Mouse (Mus musculus) limb, embryonic 13.5 days (tissue): ENCODE measurements around the gene Maf. TPM values are rescaled to one million over a fixed set of nuclear protein-coding genes. Genes with fewer than 3 reads are reported as not detected.

Experiments
- ATAC-seq: fragments of 200-750 bp; cut with Nextera tagmentation; 2 replicates; pipeline ENCODE4 v1.8.0; 2017; ENCODE audit warnings: low read depth, moderate number of reproducible peaks, moderate TSS enrichment; ENCODE audit not compliant: low FRiP score
- H3K27ac ChIP-seq: fragments of 300-500 bp; sonication (generic); 2 replicates; pipeline ENCODE4 v1.5.1; 2015; ENCODE audit warnings: inconsistent platforms, mild to moderate bottlenecking, moderate library complexity
- H3K27me3 ChIP-seq: fragments of 300-500 bp; sonication (generic); 2 replicates; pipeline ENCODE4 v1.6.1; 2015; ENCODE audit warnings: mild to moderate bottlenecking, inconsistent platforms
- H3K36me3 ChIP-seq: fragments of 300-500 bp; sonication (generic); 2 replicates; pipeline ENCODE4 v1.6.1; 2015; ENCODE audit warnings: inconsistent platforms, mild to moderate bottlenecking, moderate library complexity
- H3K4me1 ChIP-seq: fragments of 300-500 bp; sonication (generic); 2 replicates; pipeline ENCODE4 v1.6.1; 2015; ENCODE audit warnings: inconsistent platforms
- H3K4me2 ChIP-seq: fragments of 300-500 bp; sonication (generic); replicated peaks from 2 replicates; pipeline ENCODE4 v1.6.1; 2015; ENCODE audit warnings: inconsistent platforms, mild to moderate bottlenecking, moderate library complexity
- H3K4me3 ChIP-seq: fragments of 300-500 bp; sonication (generic); 2 replicates; pipeline ENCODE4 v1.5.1; 2015; ENCODE audit warnings: moderate library complexity, mild to moderate bottlenecking, inconsistent platforms
- H3K9ac ChIP-seq: fragments of 300-500 bp; sonication (generic); 2 replicates; pipeline ENCODE4 v1.6.1; 2015; ENCODE audit warnings: mild to moderate bottlenecking, inconsistent platforms
- H3K9me3 ChIP-seq: fragments of 300-500 bp; sonication (generic); 2 replicates; pipeline ENCODE4 v1.6.1; 2016; ENCODE audit warnings: inconsistent platforms
- WGBS: fragments of 180-500 bp; shearing (Covaris S2); methylation state at CpG from one replicate; pipeline ENCODE4 v1.1.7; 2015; 5-methylcytosine and 5-hydroxymethylcytosine counted together
- polyA plus RNA-seq: library from polyadenylated mRNA; unstranded; fragments of >200 nt; fragmentation: Nextera tagmentation; extraction: Ambion mirVana; gene quantifications from 2 replicates; pipeline ENCODE4 v1.2.1, GENCODE M21; 2015

Gene Maf
- polyA plus RNA-seq: 8.1 TPM in 2 replicates

GRCm38 (mm10) chr8:115707731-115708590 lies at the start of gene Maf:
Gene Maf (minus strand): TSS chr8:115707794.
- Histone ChIP-seq H3K4me1 (peaks cover 22% of the 10 kb centered on the region), H3K36me3 (no peaks in the 10 kb centered on the region), H3K9me3 (no peaks in the 10 kb centered on the region), H3K4me3 (peak within 1 kb of the TSS; percentile 69), H3K27me3 (peaks cover 28% of the 10 kb centered on the region), H3K9ac (peak within 1 kb of the TSS; percentile 88), H3K27ac (peak within 1 kb of the TSS; percentile 92), H3K4me2 (peak within 1 kb of the TSS; percentile 88)
- ATAC-seq: peak; percentile 80
- under 1% methylated on average over 43 of the region's 43 CpGs for WGBS

GRCm38 (mm10) chr8:115756965-115757364 lies 49.4 kb upstream of the Maf start:
- 0 out of 2 replicates have a peak, but pooled peaks have one; percentile 40 for ATAC-seq

GRCm38 (mm10) chr8:115756027-115756426 lies 48.4 kb upstream of the Maf start:
- Histone ChIP-seq H3K4me3 (no peak overlapping the region), H3K4me1 (peaks cover 11% of the 10 kb centered on the region), H3K27me3 (no peaks in the 10 kb centered on the region), H3K9me3 (no peaks in the 10 kb centered on the region), H3K27ac (no peak overlapping the region), H3K36me3 (no peaks in the 10 kb centered on the region), H3K9ac (no peak overlapping the region), H3K4me2 (no peak overlapping the region)
- ATAC-seq: no peak
- 86% methylated on average over 2 of the region's 2 CpGs for WGBS

More at GRCm38 (mm10) chr8:115756965-115757364, 49.4 kb upstream of the Maf start:
- H3K4me2 ChIP-seq: no peak overlapping the region
- no peak overlapping the region for H3K9ac ChIP-seq
- no peaks in the 10 kb centered on the region for H3K36me3 ChIP-seq
- no peak overlapping the region for H3K4me3 ChIP-seq
- peak overlapping the region; percentile 58; the same call in 1 of the 2 replicates for H3K27ac ChIP-seq
- peaks cover 11% of the 10 kb centered on the region for H3K4me1 ChIP-seq
- WGBS: 38% methylated on average over 3 of the region's 3 CpGs
- H3K27me3 ChIP-seq: no peaks in the 10 kb centered on the region
- no peaks in the 10 kb centered on the region for H3K9me3 ChIP-seq

GRCm38 (mm10) chr8:115754694-115755093 lies 47.1 kb upstream of the Maf start:
- Histone ChIP-seq H3K36me3 (no peaks in the 10 kb centered on the region), H3K9me3 (no peaks in the 10 kb centered on the region), H3K4me3 (no peak overlapping the region), H3K4me1 (peaks cover 11% of the 10 kb centered on the region), H3K27ac (no peak overlapping the region), H3K9ac (no peak overlapping the region), H3K27me3 (no peaks in the 10 kb centered on the region), H3K4me2 (no peak overlapping the region)
- no peak for ATAC-seq
- 80% methylated on average over 2 of the region's 2 CpGs for WGBS

- Histone ChIP-seq H3K27me3 (no peaks in the 10 kb centered on the region), H3K36me3 (no peaks in the 10 kb centered on the region), H3K4me2 (no peak overlapping the region), H3K27ac (no peak overlapping the region), H3K9me3 (peaks cover 6% of the 10 kb centered on the region; the same call in 1 of the 2 replicates), H3K4me3 (no peak overlapping the region), H3K9ac (no peak overlapping the region), H3K4me1 (peaks cover 11% of the 10 kb centered on the region)
- WGBS: 75% methylated on average over 8 of the region's 8 CpGs
- ATAC-seq: no peak
Measured at GRCm38 (mm10) chr8:115753801-115754200, 46.2 kb upstream of the Maf start.

GRCm38 (mm10) chr8:115747426-115747825 lies 39.8 kb upstream of the Maf start:
- no peak for ATAC-seq
- WGBS: 89% methylated on average over 10 of the region's 10 CpGs

GRCm38 (mm10) chr8:115745648-115746047 lies 38.1 kb upstream of the Maf start:
- Histone ChIP-seq H3K4me3 (no peak overlapping the region), H3K36me3 (no peaks in the 10 kb centered on the region), H3K27me3 (no peaks in the 10 kb centered on the region), H3K4me2 (no peak overlapping the region), H3K27ac (no peak overlapping the region), H3K9ac (no peak overlapping the region), H3K9me3 (peaks cover 6% of the 10 kb centered on the region; the same call in 1 of the 2 replicates), H3K4me1 (no peaks in the 10 kb centered on the region)
- ATAC-seq: no peak
- 65% methylated on average over 2 of the region's 2 CpGs for WGBS

More at GRCm38 (mm10) chr8:115747426-115747825, 39.8 kb upstream of the Maf start:
- Histone ChIP-seq H3K4me3 (no peak overlapping the region), H3K9me3 (peaks cover 6% of the 10 kb centered on the region; the same call in 1 of the 2 replicates), H3K27ac (no peak overlapping the region), H3K4me2 (no peak overlapping the region), H3K4me1 (no peaks in the 10 kb centered on the region), H3K9ac (no peak overlapping the region), H3K27me3 (no peaks in the 10 kb centered on the region), H3K36me3 (no peaks in the 10 kb centered on the region)

GRCm38 (mm10) chr8:115743441-115743840 lies 35.8 kb upstream of the Maf start:
- Histone ChIP-seq H3K4me2 (no peak overlapping the region), H3K9ac (no peak overlapping the region), H3K4me3 (no peak overlapping the region), H3K9me3 (no peaks in the 10 kb centered on the region), H3K27ac (no peak overlapping the region), H3K27me3 (no peaks in the 10 kb centered on the region), H3K36me3 (no peaks in the 10 kb centered on the region), H3K4me1 (no peaks in the 10 kb centered on the region)
- no peak for ATAC-seq
- whole genome bisulfite sequencing: 79% methylated on average over 2 of the region's 2 CpGs

GRCm38 (mm10) chr8:115742646-115743045 lies 35.1 kb upstream of the Maf start:
- ATAC-seq: no peak
- H3K36me3 ChIP-seq: no peaks in the 10 kb centered on the region
- no peak overlapping the region for H3K4me3 ChIP-seq
- no peaks in the 10 kb centered on the region for H3K4me1 ChIP-seq
- WGBS: 90% methylated on average over 6 of the region's 6 CpGs
- H3K4me2 ChIP-seq: no peak overlapping the region
- H3K27ac ChIP-seq: no peak overlapping the region
- H3K9ac ChIP-seq: no peak overlapping the region
- no peaks in the 10 kb centered on the region for H3K27me3 ChIP-seq
- H3K9me3 ChIP-seq: no peaks in the 10 kb centered on the region

- Histone ChIP-seq H3K27me3 (no peaks in the 10 kb centered on the region), H3K4me3 (no peak overlapping the region), H3K36me3 (no peaks in the 10 kb centered on the region), H3K27ac (no peak overlapping the region), H3K4me1 (no peaks in the 10 kb centered on the region), H3K9me3 (no peaks in the 10 kb centered on the region), H3K4me2 (no peak overlapping the region), H3K9ac (no peak overlapping the region)
- 81% methylated on average over 6 of the region's 6 CpGs for WGBS
- no peak for ATAC-seq
Measured at GRCm38 (mm10) chr8:115741964-115742363, 34.4 kb upstream of the Maf start.

GRCm38 (mm10) chr8:115739756-115740155 lies 32.2 kb upstream of the Maf start:
- no peaks in the 10 kb centered on the region for H3K27me3 ChIP-seq
- H3K27ac ChIP-seq: no peak overlapping the region
- no peaks in the 10 kb centered on the region for H3K4me1 ChIP-seq
- ATAC-seq: no peak
- no peak overlapping the region for H3K9ac ChIP-seq
- no peaks in the 10 kb centered on the region for H3K36me3 ChIP-seq
- no peak overlapping the region for H3K4me3 ChIP-seq
- H3K4me2 ChIP-seq: no peak overlapping the region
- 87% methylated on average over 4 of the region's 4 CpGs for whole genome bisulfite sequencing
- no peaks in the 10 kb centered on the region for H3K9me3 ChIP-seq

GRCm38 (mm10) chr8:115732401-115732800 lies 24.8 kb upstream of the Maf start:
- 59% methylated on average over 6 of the region's 6 CpGs for WGBS

More at GRCm38 (mm10) chr8:115732401-115732800, 24.8 kb upstream of the Maf start:
- ATAC-seq: no peak
- H3K9me3 ChIP-seq: no peaks in the 10 kb centered on the region
- no peak overlapping the region for H3K9ac ChIP-seq
- H3K36me3 ChIP-seq: no peaks in the 10 kb centered on the region
- H3K4me1 ChIP-seq: peaks cover 6% of the 10 kb centered on the region
- H3K27ac ChIP-seq: no peak overlapping the region
- no peak overlapping the region for H3K4me3 ChIP-seq
- no peak overlapping the region; the same call in 1 of the 2 replicates for H3K4me2 ChIP-seq
- H3K27me3 ChIP-seq: no peaks in the 10 kb centered on the region
